Mouse (Mus musculus) spleen, adult 12 weeks (tissue): Measurements from ENCODE around the gene Lrfn1.
"Not testable (repeated sequence)": the region's sequence is repeated elsewhere in the genome, so short reads cannot be mapped to it uniquely, and the experiment has no call there.

Experiments
- DNase-seq: peaks from one replicate; pipeline ENCODE4 v3.0.0; 2022; ENCODE audit warnings: low spot score

The Lrfn1 gene

GRCm38 (mm10) chr7:28447101-28447830, 4.5 kb upstream of the Lrfn1 start:
- no peak for DNase-seq

DNA sequence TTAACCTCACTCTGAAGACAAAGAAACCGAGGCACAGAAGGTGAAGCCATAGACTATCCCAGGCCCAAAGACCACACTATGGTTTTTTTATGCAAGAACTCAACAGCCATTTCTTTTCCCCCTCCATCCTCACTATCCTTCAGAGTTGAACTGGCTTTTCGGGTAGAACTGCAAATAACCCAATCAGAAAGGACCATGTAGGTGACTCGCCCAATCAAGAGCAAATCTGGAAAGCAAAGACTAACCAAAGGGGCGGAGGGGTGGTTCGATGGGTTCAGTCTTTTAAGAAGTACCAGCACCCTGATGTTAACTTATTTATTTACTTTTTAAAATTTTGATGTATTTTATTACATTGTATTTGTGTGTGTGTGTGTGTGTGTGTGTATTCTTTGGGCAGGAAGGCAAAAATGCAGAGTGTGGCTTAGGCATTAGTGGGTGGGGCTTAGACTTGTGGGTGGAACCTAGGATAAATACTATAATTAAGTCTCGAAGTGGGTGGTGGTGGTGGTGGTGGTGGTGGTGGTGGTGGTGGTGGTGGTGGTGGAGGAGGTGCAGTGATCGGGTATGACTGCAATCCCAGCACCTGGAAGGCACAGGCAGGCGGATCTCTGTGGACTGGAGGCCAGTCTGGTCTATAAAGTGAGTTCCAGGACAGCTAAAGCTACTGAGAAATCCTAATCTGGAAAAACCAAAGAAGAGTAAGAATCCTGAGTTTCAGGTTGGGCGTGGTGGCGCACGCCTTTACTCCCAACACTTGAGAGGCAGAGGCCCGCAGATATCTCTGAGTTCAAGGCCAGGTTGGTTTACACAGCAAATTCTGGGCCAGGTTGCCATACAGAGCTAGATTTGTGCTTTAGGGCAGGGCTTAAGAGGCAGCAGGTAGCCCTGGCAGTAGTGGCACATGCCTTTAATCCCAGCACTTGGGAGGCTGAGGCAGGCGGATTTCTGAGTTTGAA, 3.6 kb upstream of the Lrfn1 start:
- no peak for DNase-seq

- DNase-seq, result no peak
Measured at GRCm38 (mm10) chr7:28452361-28453005, 703 bp downstream of the Lrfn1 start.

- DNase-seq, result no peak
Measured at GRCm38 (mm10) chr7:28460361-28460760, 8.6 kb downstream of the Lrfn1 start.

- DNase-seq, result no peak
Measured at GRCm38 (mm10) chr7:28462769-28463168, 11.0 kb downstream of the Lrfn1 start.

DNA sequence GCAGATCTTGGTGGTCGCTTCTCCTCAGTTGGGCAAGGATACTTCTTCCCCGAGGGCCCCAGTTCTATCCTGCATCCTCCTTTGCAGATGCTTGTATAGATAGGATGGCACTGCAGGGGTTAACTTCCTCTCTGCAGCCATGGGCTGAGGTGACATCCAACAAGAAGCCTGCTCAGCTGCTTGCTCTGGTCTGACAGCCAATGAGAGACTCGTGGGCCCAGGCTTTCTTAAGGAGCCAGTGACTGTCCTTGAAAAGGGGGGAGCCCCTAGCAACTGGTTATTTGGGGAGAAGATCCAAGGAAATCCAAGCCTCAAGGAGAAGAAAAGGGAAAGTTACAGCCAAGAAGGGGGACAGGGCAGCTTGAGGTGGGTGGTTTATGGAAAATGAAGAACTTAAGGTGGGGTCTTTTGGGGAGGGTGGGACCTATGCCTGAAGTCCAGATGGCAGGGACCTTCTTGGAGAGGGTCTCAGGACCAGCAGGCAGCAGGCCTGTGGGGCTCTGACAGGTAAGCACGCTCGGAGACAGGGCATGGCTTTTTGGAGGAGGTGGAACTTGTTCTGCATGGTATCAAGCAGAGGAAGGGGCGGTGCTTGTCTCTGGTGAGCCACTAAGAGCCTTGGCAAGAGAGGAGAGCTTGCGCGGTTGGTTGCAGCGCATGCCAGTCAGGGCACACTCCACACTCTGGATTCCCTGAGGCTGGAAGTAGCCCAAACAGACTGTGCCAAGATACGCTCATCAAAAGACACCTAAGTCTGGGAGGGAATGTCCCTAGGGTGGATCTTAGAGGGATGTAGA, 12.8 kb downstream of the Lrfn1 start:
- DNase-seq, result no peak

DNA sequence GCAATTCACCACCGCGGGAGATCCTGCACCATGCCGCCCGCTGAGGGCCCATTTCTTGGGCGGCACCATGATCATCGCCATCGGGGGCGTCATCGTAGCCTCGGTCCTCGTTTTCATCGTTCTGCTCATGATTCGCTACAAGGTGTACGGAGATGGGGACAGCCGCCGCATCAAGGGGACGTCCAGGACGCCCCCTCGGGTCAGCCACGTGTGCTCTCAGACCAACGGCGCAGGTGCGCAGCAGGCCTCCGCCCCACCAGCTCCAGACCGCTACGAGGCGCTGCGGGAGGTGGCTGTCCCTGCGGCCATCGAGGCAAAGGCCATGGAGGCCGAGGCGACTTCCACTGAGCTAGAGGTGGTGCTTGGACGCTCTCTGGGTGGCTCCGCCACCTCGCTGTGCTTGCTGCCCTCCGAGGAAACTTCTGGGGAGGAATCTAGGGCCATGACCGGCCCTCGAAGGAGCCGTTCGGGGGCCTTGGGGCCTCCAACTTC, 15.0 kb downstream of the Lrfn1 start:
- no peak for DNase-seq

DNA sequence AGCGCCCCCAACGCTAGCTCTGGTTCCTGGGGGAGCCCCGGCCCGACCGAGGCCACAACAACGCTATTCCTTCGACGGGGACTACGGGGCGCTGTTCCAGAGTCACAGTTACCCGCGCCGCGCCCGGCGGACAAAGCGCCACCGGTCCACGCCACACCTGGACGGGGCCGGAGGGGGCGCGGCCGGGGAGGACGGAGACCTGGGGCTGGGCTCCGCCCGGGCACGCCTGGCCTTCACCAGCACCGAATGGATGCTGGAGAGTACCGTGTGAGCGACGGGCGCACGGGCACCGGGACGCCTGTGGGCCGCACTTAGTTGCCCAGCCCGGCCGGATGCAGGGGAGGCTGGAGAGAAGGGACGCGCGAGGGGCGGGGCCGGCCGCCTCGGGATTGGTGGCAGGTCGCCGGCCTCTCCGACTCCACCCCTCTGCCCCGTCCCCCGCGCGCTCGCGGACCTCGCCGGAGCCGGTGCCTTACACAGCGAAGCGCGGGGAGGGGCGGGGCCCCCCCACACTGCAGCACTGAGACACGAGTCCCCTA, 15.5 kb downstream of the Lrfn1 start:
- no peak for DNase-seq

DNA sequence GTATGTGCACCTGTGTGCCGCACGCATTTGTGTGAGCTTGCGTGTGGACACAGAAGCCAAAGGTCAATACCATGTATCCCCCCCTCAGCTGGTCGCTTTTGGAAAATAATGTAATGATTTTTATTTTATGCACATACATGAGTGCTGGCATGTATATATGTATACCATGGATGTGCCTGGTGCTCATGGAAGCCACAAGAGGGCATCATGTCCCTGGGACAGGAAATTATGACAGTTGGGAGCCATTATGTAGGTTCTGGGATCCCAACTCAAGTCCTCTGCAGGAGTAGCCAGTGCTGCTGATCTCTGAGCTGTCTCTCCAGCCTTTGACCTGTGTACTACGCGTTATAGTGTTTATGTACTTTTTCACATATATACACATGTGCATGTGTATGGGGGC, 24.4 kb downstream of the Lrfn1 start:
- DNase-seq, result no peak

- DNase-seq, result no peak
Measured at GRCm38 (mm10) chr7:28477363-28477762, 25.6 kb downstream of the Lrfn1 start.

GRCm38 (mm10) chr7:28478854-28479253, 27.1 kb downstream of the Lrfn1 start:
- no peak for DNase-seq

- no peak for DNase-seq
Measured at GRCm38 (mm10) chr7:28482854-28483253, 31.1 kb downstream of the Lrfn1 start.

DNA sequence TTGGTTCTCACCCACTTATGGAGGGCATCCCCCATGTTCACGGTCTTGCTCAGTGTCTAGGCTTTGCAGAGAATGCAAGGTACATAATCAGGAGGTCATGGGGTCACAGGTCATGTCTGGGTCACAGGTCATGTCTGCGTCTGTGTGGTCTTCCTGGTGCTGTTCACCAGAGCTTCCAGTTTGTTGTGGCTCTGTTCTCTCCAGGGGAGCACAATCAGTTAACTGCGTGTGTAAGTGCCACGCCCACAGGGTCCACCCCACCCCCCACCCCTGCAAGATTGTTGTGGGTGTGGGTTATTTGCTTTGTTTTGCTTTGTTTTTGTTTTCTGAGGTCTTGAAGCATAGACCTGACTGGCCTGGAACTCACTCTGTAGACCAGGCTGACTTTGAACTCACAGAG, 32.4 kb downstream of the Lrfn1 start:
- DNase-seq, result no peak

GRCm38 (mm10) chr7:28488030-28488491, 36.3 kb downstream of the Lrfn1 start:
- DNase-seq, result no peak

GRCm38 (mm10) chr7:28490410-28490809, 38.6 kb downstream of the Lrfn1 start:
- DNase-seq, result peak; percentile 22

- DNase-seq, result no peak
Measured at GRCm38 (mm10) chr7:28490903-28491302, 39.1 kb downstream of the Lrfn1 start.

DNA sequence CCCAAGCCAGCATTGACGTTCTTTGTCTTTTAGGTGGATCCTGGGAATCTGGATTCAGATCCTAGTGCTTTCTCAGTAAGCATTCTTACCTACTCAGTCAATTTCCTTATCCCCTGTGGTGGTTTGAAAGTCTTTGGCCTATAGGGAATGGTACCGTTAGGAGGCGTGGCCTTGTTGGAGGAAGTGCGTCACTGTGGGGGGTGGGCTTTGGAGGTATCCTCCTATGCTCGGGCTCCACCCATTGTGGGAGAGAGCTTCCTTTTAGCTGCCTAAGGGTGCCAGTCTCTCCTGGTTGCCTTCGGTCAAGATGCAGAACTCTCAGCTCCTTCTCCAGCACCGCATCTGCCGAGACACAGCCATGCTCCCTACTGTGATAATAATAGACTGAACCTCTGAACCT, 40.5 kb downstream of the Lrfn1 start:
- DNase-seq, result no peak

DNA sequence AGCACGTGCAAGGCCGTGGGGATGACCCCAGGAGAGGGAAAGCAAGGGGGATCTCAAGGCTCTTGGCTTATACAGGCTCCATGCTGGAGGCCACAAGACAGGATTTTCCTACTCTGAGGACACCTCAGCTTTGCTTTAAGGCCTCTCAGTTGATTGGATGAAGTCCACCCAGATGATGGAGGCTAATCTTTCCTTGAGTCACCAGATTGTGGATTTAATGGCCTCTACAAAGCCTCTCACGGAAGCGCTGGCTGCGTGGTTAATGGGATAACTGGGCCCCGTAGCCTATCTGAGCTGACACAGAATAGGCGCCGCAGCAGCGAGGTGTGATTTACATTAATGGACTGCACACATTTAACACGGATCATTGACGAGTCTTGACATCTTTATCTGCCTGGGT, 43.6 kb downstream of the Lrfn1 start:
- no peak for DNase-seq

GRCm38 (mm10) chr7:28505585-28505984, 53.8 kb downstream of the Lrfn1 start:
- DNase-seq, result no peak

DNA sequence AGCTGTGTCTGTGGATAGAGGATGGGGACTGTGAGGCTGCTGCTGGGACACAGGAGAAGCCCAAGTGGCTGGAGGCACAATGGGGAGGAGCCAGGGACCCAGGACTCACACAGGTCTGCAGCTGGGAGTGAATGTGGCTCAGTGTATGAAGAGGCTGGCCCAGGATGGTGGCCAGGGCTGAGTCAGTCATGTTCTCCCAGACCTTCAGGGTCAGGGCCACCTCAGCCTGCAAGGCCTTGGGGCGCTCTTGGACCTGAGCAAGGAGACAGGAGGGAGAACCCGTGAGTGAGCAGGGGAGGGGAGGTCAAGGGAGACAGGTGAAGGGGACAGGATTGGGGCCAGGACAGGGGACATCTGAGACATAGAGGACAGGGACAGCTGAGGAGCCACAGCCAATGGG, 57.3 kb downstream of the Lrfn1 start:
- DNase-seq, result not testable (repeated sequence)

GRCm38 (mm10) chr7:28510405-28510974, 58.7 kb downstream of the Lrfn1 start, which contains the start of gene Ifnl2:
Gene Ifnl2 (minus strand): TSS chr7:28510455.
- not testable (repeated sequence) for DNase-seq
